Mouse (Mus musculus) midbrain, embryonic 11.5 days (tissue): Measurements from ENCODE around the gene Kctd18. TPM values are rescaled to one million over a fixed set of nuclear protein-coding genes. Genes with fewer than 3 reads are reported as not detected.

ENCODE experiments used
- ATAC-seq: fragments of 200-750 bp; cut with Nextera tagmentation; 2 replicates; pipeline ENCODE4 v1.8.0; 2017; ENCODE audit warnings: moderate TSS enrichment, moderate library complexity; ENCODE audit not compliant: low FRiP score
- DNase-seq: peaks from one replicate; pipeline ENCODE4 v3.0.0; 2015; ENCODE audit warnings: low spot score; ENCODE audit errors: missing footprints
- H3K27ac ChIP-seq: fragments of 300-500 bp; sonication (generic); 2 replicates; pipeline ENCODE4 v1.5.1; 2014; ENCODE audit warnings: low read depth, low read length
- H3K27me3 ChIP-seq: fragments of 300-500 bp; sonication (generic); 2 replicates; pipeline ENCODE4 v1.6.1; 2014; ENCODE audit warnings: mild to moderate bottlenecking, low read length, moderate library complexity, mixed read lengths; ENCODE audit not compliant: control insufficient read depth, insufficient read depth
- H3K36me3 ChIP-seq: fragments of 300-500 bp; sonication (generic); 2 replicates; pipeline ENCODE4 v1.6.1; 2014; ENCODE audit warnings: mild to moderate bottlenecking, low read length, moderate library complexity, mixed read lengths; ENCODE audit not compliant: control insufficient read depth, insufficient read depth
- H3K4me1 ChIP-seq: fragments of 300-500 bp; sonication (generic); 2 replicates; pipeline ENCODE4 v1.6.1; 2014; ENCODE audit warnings: low read length; ENCODE audit not compliant: control insufficient read depth, insufficient read depth
- H3K4me2 ChIP-seq: fragments of 300-500 bp; sonication (generic); 2 replicates; pipeline ENCODE4 v1.6.1; 2014; ENCODE audit warnings: mild to moderate bottlenecking, moderate library complexity
- H3K4me3 ChIP-seq: fragments of 300-500 bp; sonication (generic); 2 replicates; pipeline ENCODE4 v1.5.1; 2014; ENCODE audit warnings: low read depth, low read length
- H3K9ac ChIP-seq: fragments of 300-500 bp; sonication (generic); 2 replicates; pipeline ENCODE4 v1.6.1; 2014; ENCODE audit warnings: low read length
- H3K9me3 ChIP-seq: fragments of 300-500 bp; sonication (generic); 2 replicates; pipeline ENCODE4 v1.6.1; 2016; ENCODE audit warnings: low read length; ENCODE audit not compliant: control insufficient read depth
- WGBS: fragments of 180-500 bp; shearing (Covaris S2); extraction: QIAGEN DNeasy Blood & Tissue Kit; methylation state at CpG from one replicate; pipeline ENCODE4 v1.1.7; 2014; 5-methylcytosine and 5-hydroxymethylcytosine counted together
- polyA plus RNA-seq: library from polyadenylated mRNA; unstranded; fragments of >200 nt; fragmentation: Nextera tagmentation; extraction: Ambion mirVana; gene quantifications from 2 replicates; pipeline ENCODE4 v1.2.1, GENCODE M21; 2014

The Kctd18 gene
- polyA plus RNA-seq, 1 experiment from 2014 or later, result 18.1 TPM

DNA sequence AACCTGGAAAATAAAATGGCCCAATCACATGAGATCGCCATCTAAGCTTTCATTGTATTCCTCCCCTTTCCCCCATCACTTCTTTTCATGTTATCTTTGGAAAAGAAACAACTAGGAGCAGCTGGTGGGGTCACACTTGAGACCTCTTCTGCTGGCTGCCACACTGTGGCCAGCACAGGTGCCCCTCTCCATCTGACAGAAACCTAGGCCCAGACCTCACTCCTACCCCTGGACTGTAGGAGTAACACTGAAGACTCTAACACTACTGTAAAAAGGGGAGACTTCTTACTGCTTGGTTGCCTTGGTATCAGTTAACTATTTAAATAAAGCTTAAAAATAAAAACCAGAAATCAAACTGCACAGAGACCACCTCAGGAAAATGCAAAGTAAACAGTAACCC, 63.0 kb downstream of the Kctd18 start:
- 81% methylated on average over 1 of the region's 1 CpGs for WGBS
- ATAC-seq (no peak), DNase-seq (no peak)
- Histone ChIP-seq H3K4me1 (no peaks in the 10 kb centered on the region), H3K4me2 (no peak overlapping the region), H3K27me3 (no peaks in the 10 kb centered on the region), H3K9ac (no peak overlapping the region), H3K36me3 (0 out of 2 replicates have a peak, but pooled peaks cover 3% of the 10 kb centered on the region), H3K27ac (no peak overlapping the region), H3K9me3 (no peaks in the 10 kb centered on the region), H3K4me3 (no peak overlapping the region)

DNA sequence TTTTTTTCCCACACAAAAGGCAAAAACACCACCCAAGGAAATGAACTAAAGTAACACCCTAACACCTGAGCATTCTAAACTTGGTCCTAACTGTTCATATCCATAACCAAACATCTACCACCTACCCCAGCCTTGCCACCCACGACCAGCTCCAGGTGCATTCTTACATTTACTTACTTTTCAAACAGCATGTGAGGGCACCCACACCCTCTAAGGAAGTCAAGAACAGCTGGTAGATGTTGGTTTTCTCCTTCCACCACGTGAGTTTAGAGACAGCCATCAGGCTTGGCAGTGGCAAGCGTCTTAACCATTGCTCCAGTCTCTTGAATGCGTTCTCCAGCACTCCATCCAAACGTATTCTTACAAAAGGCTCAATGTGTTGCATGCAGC, 64.4 kb downstream of the Kctd18 start:
- no peaks in the 10 kb centered on the region for H3K27me3 ChIP-seq
- H3K9ac ChIP-seq, result no peak overlapping the region
- H3K4me3 ChIP-seq, result no peak overlapping the region
- 0 out of 2 replicates have a peak, but pooled peaks cover 3% of the 10 kb centered on the region for H3K36me3 ChIP-seq
- no peak for ATAC-seq
- no peak overlapping the region for H3K4me2 ChIP-seq
- H3K27ac ChIP-seq, result no peak overlapping the region
- no peaks in the 10 kb centered on the region for H3K9me3 ChIP-seq
- 88% methylated on average over 5 of the region's 5 CpGs for WGBS
- H3K4me1 ChIP-seq, result no peaks in the 10 kb centered on the region
- peak; percentile 31 for DNase-seq

DNA sequence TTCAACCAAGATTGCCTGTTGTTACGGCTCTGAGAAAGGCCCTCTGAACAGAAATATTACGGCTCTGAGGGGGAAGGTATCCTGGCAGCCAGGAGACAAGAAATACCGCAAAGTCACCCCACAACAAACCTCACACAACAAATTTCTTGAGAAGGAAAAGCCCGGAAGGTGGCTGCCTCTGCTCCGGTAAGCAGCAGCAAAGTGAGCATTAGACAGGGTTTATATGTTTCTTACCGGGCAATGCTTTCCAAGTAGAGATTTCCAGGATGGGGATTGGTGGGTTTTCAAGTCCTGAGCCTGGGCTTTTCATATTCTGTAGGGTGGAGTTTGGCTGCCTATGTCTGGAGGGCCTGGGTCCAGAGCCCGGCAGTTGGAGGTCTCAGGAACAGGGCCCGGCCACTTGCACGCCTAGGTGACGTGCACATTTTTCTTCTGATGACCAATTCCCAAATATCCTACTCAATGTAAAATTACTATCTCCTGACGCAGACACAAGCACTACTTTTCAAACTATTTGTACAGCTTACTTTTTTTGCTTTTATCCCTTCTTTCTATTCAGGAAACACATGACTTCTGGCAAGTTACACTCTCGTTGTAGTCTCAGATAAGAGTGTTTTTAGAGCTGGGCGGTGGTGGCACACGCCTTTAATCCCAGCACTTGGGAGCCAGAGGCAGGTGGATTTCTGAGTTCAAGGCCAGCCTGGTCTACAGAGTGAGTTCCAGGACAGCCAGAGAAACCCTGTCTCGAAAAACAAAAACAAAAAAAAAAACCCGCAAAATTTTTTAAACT, 65.0 kb downstream of the Kctd18 start:
- Histone ChIP-seq H3K9me3 (no peaks in the 10 kb centered on the region), H3K27ac (no peak overlapping the region), H3K4me2 (no peak overlapping the region), H3K4me1 (no peaks in the 10 kb centered on the region), H3K36me3 (0 out of 2 replicates have a peak, but pooled peaks cover 3% of the 10 kb centered on the region), H3K4me3 (no peak overlapping the region), H3K27me3 (no peaks in the 10 kb centered on the region), H3K9ac (no peak overlapping the region)
- no peak for ATAC-seq
- 88% methylated on average over 16 of the region's 16 CpGs for WGBS
- DNase-seq, result peak; percentile 85

DNA sequence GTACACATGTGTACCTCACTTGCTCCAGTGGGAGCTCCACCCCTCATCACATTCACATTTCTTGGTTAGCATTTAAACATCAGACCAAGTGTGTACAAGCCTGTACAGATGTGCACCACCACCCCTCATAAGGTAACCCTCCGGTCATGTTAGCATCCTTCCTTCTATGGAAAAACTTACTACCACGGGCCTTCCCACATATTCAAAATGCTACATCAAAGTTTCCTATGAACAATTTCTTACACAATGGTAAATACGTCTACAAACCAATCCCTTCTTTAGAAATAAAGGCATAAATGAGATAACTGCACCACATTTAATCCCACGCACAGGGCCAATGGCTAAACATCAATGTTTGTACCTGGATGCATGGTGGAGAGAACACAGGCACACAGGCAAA, 66.2 kb downstream of the Kctd18 start:
- peak; percentile 51 for DNase-seq

DNA sequence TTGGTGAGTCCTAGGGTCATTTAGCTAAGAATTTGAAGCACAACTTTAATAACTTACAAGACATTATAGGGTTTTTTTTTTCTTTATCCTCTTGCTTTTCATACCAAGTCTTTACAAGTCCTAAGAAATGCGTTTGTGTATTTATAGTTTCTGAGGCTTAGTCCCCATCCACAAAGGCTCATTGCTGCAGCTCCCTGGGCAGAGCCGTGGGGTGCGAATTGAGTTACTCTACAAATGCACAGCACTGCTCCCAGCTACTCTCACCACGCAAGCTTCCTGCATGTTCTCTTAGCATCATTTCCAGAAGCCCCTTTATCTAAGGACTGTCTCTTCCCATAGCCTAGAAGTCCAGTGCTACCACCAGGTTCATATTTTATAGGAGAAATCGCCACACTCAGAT, 69.0 kb downstream of the Kctd18 start:
- H3K9me3 ChIP-seq, result no peaks in the 10 kb centered on the region
- WGBS, result 55% methylated on average over 5 of the region's 5 CpGs
- H3K9ac ChIP-seq, result no peak overlapping the region
- H3K4me1 ChIP-seq, result no peaks in the 10 kb centered on the region
- no peaks in the 10 kb centered on the region for H3K27me3 ChIP-seq
- ATAC-seq (no peak), DNase-seq (peak; percentile 70)
- no peak overlapping the region for H3K4me3 ChIP-seq
- H3K4me2 ChIP-seq, result no peak overlapping the region
- no peak overlapping the region for H3K27ac ChIP-seq
- H3K36me3 ChIP-seq, result no peaks in the 10 kb centered on the region

More for the DNA sequence above, 66.2 kb downstream of the Kctd18 start:
- H3K4me2 ChIP-seq, result no peak overlapping the region
- no peaks in the 10 kb centered on the region for H3K9me3 ChIP-seq
- H3K9ac ChIP-seq, result no peak overlapping the region
- no peak for ATAC-seq
- no peaks in the 10 kb centered on the region for H3K4me1 ChIP-seq
- no peak overlapping the region for H3K27ac ChIP-seq
- 95% methylated on average over 4 of the region's 4 CpGs for WGBS
- 0 out of 2 replicates have a peak, but pooled peaks cover 3% of the 10 kb centered on the region for H3K36me3 ChIP-seq
- H3K4me3 ChIP-seq, result no peak overlapping the region
- H3K27me3 ChIP-seq, result no peaks in the 10 kb centered on the region

DNA sequence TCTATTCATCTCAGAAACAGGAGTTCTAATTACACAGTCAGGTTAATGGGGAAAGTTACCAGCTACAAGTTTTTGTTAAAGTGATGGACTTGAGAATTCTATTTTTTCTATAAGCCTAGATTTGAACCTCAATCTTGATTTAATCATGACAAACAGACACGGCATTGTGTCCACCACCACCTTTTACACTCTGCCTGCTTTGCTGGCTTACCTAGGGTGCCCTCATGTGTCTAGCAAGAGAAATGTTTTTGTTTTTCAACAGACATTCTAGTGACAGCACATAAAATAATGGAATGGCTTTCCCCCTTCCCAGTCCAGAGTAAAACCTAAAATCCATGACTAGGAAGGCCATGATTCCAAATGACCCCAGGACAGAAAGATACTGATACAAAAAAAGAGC, 69.6 kb downstream of the Kctd18 start:
- H3K9me3 ChIP-seq, result no peaks in the 10 kb centered on the region
- DNase-seq, result peak; percentile 81
- no peak overlapping the region for H3K27ac ChIP-seq
- H3K4me3 ChIP-seq, result no peak overlapping the region
- WGBS, result 6% methylated on average over 1 of the region's 1 CpGs
- no peak overlapping the region for H3K9ac ChIP-seq
- H3K4me2 ChIP-seq, result no peak overlapping the region
- no peaks in the 10 kb centered on the region for H3K27me3 ChIP-seq
- H3K4me1 ChIP-seq, result no peaks in the 10 kb centered on the region
- peak; percentile 48; the same call in 1 of the 2 replicates for ATAC-seq
- H3K36me3 ChIP-seq, result no peaks in the 10 kb centered on the region

DNA sequence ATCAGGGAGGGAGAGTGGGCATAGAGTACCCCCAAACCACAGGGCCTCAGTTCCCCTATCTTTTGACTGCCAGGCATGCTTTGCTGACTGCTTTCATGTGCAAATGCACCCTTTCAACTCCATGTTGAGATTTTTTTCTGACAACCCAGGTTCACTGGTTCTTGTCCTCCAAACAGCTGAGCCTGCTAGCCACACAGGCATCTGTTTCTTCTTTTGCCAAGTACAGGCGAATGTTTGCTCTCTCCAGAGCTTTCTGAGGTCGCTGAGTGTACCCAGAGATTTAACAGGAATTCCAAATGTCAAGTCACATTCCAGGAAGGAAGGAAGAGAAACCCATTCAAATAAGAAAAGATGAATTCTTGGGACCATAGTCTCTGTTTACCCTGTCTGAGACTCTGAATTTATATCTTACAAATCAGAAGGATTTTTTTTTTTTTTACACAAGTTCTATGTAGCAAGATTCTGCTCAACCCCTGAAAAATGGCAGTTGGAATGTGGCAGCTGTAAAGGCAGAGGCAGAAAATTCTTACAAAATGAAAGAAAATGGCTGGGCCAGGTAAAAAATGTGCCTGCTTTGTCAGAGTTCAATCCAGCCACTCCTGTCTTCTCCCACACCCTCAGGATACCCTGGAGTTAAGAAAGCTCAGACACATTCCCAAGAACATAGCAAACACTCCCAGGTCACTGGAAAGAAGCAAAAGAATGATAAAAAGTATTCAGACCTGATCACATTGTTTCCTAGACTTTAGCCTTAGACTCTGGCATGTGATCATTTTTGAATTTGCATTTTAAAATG, 71.0 kb downstream of the Kctd18 start:
- Histone ChIP-seq H3K27ac (no peak overlapping the region), H3K4me3 (no peak overlapping the region), H3K27me3 (no peaks in the 10 kb centered on the region), H3K4me1 (no peaks in the 10 kb centered on the region), H3K9ac (no peak overlapping the region), H3K9me3 (no peaks in the 10 kb centered on the region), H3K36me3 (no peaks in the 10 kb centered on the region), H3K4me2 (no peak overlapping the region)
- DNase-seq (peak; percentile 67), ATAC-seq (no peak)
- WGBS, result 29% methylated on average over 2 of the region's 2 CpGs

DNA sequence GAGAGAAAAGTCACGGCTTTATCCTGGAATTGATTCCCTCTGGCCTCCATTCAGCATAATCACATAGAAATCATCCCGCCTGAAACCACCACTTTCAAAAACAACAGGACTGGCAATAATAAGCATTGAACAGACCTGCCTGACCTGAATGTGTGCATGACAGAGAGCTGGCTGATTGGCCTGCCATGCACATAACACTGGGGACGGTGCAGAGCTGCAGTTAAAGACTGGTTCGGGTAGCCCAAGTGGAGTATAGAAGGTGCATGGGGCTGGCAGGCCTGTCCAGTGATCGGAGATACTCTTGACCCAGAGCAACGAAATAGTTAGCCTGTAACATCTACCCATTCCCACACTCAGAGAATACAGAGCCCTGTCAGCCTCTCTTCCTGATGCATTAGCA, 76.5 kb downstream of the Kctd18 start:
- DNase-seq, result no peak
- Histone ChIP-seq H3K4me3 (no peak overlapping the region), H3K4me1 (peaks cover 8% of the 10 kb centered on the region), H3K4me2 (no peak overlapping the region), H3K9ac (no peak overlapping the region), H3K36me3 (no peaks in the 10 kb centered on the region), H3K27me3 (no peaks in the 10 kb centered on the region), H3K27ac (no peak overlapping the region), H3K9me3 (no peaks in the 10 kb centered on the region)
- 64% methylated on average over 6 of the region's 6 CpGs for WGBS
- ATAC-seq, result no peak

DNA sequence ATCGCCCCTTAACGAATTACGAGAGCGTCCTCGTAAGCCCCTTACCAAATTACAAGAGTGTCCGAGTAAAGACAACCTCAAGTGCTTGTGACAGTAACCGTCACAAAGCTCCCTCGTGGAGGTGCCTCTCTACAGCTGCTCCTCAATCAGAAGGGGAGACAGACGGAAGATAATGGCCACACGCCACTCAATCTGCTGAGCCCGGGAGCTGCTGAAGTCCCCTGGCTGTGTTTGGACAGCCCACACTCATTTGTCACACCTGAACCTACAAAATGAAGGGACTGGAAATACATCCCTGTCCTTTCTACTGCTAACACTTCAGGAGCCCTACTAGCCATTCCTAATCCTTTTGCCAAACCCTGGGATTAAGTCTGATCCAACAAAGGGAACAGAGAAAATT, 77.0 kb downstream of the Kctd18 start:
- Histone ChIP-seq H3K4me2 (no peak overlapping the region), H3K9me3 (no peaks in the 10 kb centered on the region), H3K4me1 (peaks cover 8% of the 10 kb centered on the region), H3K36me3 (no peaks in the 10 kb centered on the region), H3K27ac (no peak overlapping the region), H3K4me3 (no peak overlapping the region), H3K9ac (no peak overlapping the region), H3K27me3 (no peaks in the 10 kb centered on the region)
- no peak for ATAC-seq
- WGBS, result 49% methylated on average over 11 of the region's 11 CpGs
- no peak for DNase-seq
